Mouse (Mus musculus) erythroblast, embryonic 14.5 days (primary cell): ENCODE data around the gene Sipa1l3. TPM values are rescaled to one million over a fixed set of nuclear protein-coding genes. Genes with fewer than 3 reads are reported as not detected.

Source experiments
- H3K27me3 ChIP-seq: 2 replicates; pipeline ENCODE4 v1.6.1; 2012; ENCODE audit warnings: inconsistent platforms; ENCODE audit not compliant: control insufficient read depth
- H3K36me3 ChIP-seq: 2 replicates; pipeline ENCODE4 v1.6.1; 2012; ENCODE audit warnings: mild to moderate bottlenecking, inconsistent platforms; ENCODE audit not compliant: control insufficient read depth
- H3K4me1 ChIP-seq: 2 replicates; pipeline ENCODE4 v1.6.1; 2012; ENCODE audit warnings: inconsistent platforms; ENCODE audit not compliant: control insufficient read depth
- H3K4me3 ChIP-seq: replicated peaks from 2 replicates; pipeline ENCODE3; 2012; ENCODE audit warnings: moderate library complexity, mild to moderate bottlenecking, inconsistent platforms
- H3K9me3 ChIP-seq: 2 replicates; pipeline ENCODE4 v1.6.1; 2012; ENCODE audit warnings: low read length, inconsistent platforms, mixed read lengths; ENCODE audit not compliant: control insufficient read depth
- GATA1 ChIP-seq: IDR thresholded peaks from 2 replicates; pipeline ENCODE4 v1.6.1; 2012; ENCODE audit warnings: low read length, inconsistent platforms, mixed read lengths
- TAL1 ChIP-seq: IDR thresholded peaks from 3 replicates; pipeline ENCODE4 v1.6.1; 2012; ENCODE audit warnings: low read length, inconsistent platforms, mixed read lengths
- polyA plus RNA-seq: library from polyadenylated mRNA; stranded (reverse); fragments of >175 nt; gene quantifications from 2 replicates; pipeline ENCODE4 v1.2.3, GENCODE M21; 2012

Gene Sipa1l3
- polyA plus RNA-seq, 1 experiment, result 2.0 TPM

DNA sequence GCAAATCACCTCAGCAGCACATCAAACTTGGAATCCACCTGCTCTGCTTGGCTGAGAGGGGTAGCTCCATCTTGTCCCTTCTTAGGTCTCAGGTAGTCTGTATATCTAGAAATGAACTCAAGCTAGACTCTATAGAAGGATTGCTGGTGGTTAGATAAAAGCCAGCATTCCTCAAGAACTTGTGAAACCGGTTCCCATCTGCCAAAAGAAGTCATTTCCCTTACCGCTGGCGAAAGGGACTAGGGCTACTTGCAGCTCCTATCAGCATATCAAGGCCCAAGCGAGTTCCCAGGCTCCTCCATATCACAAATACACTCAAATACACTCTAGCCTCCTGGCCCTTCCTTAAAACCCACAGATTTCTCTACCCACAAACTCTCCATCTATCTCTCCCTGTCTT is 5.7 kb downstream of the Sipa1l3 start:
- TF ChIP-seq GATA1 (no peak), TAL1 (no peak)
- H3K36me3 ChIP-seq, result no peaks in the 10 kb centered on the region
- no peaks in the 10 kb centered on the region for H3K27me3 ChIP-seq
- H3K9me3 ChIP-seq, result no peaks in the 10 kb centered on the region
- no peak overlapping the region for H3K4me3 ChIP-seq
- peaks cover 58% of the 10 kb centered on the region for H3K4me1 ChIP-seq

- TF ChIP-seq TAL1 (no peak), GATA1 (no peak)
- Histone ChIP-seq H3K9me3 (no peaks in the 10 kb centered on the region), H3K4me3 (no peak overlapping the region), H3K4me1 (peaks cover 55% of the 10 kb centered on the region), H3K27me3 (no peaks in the 10 kb centered on the region), H3K36me3 (no peaks in the 10 kb centered on the region)
Measured at GRCm38 (mm10) chr7:29511598-29512275, 6.7 kb downstream of the Sipa1l3 start.

- Histone ChIP-seq H3K36me3 (no peaks in the 10 kb centered on the region), H3K4me3 (no peak overlapping the region), H3K4me1 (peaks cover 79% of the 10 kb centered on the region), H3K9me3 (no peaks in the 10 kb centered on the region), H3K27me3 (no peaks in the 10 kb centered on the region)
- TF ChIP-seq TAL1 (no peak), GATA1 (no peak)
Measured at GRCm38 (mm10) chr7:29508522-29508921, 9.9 kb downstream of the Sipa1l3 start.

GRCm38 (mm10) chr7:29505337-29506318 is 12.8 kb downstream of the Sipa1l3 start:
- Histone ChIP-seq H3K4me1 (peaks cover 58% of the 10 kb centered on the region), H3K27me3 (no peaks in the 10 kb centered on the region), H3K9me3 (no peaks in the 10 kb centered on the region), H3K4me3 (no peak overlapping the region), H3K36me3 (no peaks in the 10 kb centered on the region)
- TF ChIP-seq GATA1, result no peak
- no peak for TF ChIP-seq TAL1

DNA sequence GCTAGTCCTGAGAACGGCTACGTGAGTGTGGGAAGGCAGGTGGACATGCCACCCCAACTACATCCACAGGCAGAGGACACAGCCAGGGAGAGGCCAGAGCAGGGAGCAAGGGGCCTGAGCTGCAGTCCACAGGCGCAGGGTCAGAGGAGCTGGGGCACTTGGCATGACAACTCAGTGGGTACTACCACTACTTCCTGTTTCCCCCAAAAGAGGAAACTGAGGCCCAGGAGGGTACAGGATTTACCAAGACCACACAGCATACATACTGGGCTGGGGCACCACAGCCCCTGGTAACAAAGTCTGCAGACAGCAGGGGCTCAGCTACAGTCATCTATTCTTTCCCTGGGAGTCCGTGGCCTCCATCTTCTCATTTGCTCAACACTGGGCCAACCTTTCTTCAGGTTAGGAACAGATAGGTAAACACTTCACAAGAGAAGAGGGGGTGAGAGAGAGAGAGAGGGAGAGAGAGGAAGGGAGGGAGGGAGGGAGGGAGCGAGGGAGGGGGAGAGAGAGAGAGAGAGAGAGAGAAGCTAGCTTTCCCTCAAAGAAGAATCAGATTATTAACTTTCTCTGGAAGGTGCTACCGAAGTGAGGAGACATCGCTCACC is 13.7 kb downstream of the Sipa1l3 start:
- TF ChIP-seq GATA1 (no peak), TAL1 (no peak)
- H3K4me3 ChIP-seq, result no peak overlapping the region
- peaks cover 55% of the 10 kb centered on the region for H3K4me1 ChIP-seq
- H3K27me3 ChIP-seq, result no peaks in the 10 kb centered on the region
- no peaks in the 10 kb centered on the region for H3K9me3 ChIP-seq
- no peaks in the 10 kb centered on the region for H3K36me3 ChIP-seq

DNA sequence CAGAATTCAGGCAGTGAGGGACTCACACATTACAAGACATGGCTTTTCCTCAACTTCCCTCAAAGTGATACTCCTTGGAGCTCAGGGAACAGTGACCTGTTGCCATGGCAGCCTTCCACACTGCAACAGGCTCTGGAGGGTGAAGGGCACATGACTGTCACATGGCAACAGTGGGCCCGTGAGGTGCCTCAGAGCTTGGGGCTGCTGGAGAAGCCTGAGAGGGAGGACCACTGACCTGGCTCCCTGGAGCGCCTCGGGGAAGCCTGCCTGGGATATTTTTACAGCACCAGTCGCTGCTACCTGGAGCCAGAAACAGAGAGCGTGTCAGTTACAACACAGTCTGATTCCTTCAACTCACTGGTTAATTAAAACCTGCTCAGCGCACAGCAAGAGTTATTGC is 14.8 kb downstream of the Sipa1l3 start:
- Histone ChIP-seq H3K36me3 (no peaks in the 10 kb centered on the region), H3K4me3 (no peak overlapping the region), H3K4me1 (peaks cover 45% of the 10 kb centered on the region), H3K9me3 (no peaks in the 10 kb centered on the region), H3K27me3 (no peaks in the 10 kb centered on the region)
- TF ChIP-seq GATA1 (no peak), TAL1 (no peak)

- no peaks in the 10 kb centered on the region for H3K9me3 ChIP-seq
- H3K36me3 ChIP-seq, result no peaks in the 10 kb centered on the region
- H3K4me1 ChIP-seq, result peaks cover 33% of the 10 kb centered on the region
- no peak for TF ChIP-seq TAL1
- TF ChIP-seq GATA1, result no peak
- no peak overlapping the region for H3K4me3 ChIP-seq
- H3K27me3 ChIP-seq, result no peaks in the 10 kb centered on the region
Measured at GRCm38 (mm10) chr7:29501214-29501613, 17.2 kb downstream of the Sipa1l3 start.

DNA sequence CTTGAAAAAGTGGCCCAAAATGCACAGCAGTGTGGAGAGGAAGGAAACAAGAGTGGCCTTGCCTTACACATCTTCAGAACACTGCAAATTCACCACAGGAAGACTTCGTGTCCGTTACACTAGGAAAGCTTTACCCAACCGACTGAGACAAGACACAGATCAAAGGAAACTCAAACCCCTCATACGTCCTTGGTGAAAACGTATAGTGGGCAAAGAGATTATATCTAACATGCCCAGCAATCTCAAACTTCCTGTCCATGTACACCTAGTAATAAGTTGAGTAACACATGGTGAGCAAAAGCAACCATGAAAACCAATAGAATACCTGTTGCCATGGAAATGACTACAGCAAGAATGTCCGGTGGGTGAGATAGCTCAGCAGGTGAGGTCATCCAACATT is 19.4 kb downstream of the Sipa1l3 start:
- H3K9me3 ChIP-seq, result no peaks in the 10 kb centered on the region
- H3K4me3 ChIP-seq, result no peak overlapping the region
- H3K4me1 ChIP-seq, result peaks cover 13% of the 10 kb centered on the region
- TF ChIP-seq TAL1, result no peak
- no peaks in the 10 kb centered on the region for H3K27me3 ChIP-seq
- H3K36me3 ChIP-seq, result peaks cover 4% of the 10 kb centered on the region; the same call in 1 of the 2 replicates

DNA sequence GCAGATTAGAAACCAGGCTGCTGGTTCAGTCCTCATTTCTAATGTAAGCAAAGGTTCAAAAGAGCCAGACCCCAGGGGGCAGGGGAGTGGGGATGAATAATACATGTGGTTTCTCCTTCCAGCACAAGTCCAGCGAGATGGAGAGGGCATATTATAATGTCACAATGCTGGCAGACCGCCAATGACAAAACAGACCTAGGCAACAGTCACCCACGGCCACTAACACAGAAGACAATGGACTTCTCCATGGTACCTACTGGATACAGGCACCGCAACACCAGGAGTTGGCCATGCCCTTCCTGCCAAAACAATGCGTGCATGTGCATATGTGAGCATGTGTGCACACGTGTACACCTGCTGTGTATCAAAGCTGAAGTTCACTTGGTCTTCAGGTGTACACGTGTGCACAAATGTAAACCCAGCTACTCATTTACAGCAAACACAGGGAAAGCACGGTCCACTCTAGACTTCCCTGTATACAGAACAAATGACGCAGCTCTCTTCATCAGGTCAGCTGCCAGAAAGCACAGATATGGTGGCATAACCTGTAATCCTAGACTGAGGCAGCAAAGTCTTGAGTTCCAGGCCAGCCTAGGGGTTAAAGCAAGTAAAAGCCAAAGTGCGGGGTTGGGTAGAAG is 21.4 kb downstream of the Sipa1l3 start:
- TF ChIP-seq TAL1 (no peak), GATA1 (no peak)
- Histone ChIP-seq H3K4me1 (peaks cover 5% of the 10 kb centered on the region), H3K36me3 (peaks cover 4% of the 10 kb centered on the region; the same call in 1 of the 2 replicates), H3K9me3 (no peaks in the 10 kb centered on the region), H3K27me3 (no peaks in the 10 kb centered on the region), H3K4me3 (no peak overlapping the region)
